Mouse (Mus musculus): Measurements from ENCODE around the gene Miga2.

Miga2 gene

DNA sequence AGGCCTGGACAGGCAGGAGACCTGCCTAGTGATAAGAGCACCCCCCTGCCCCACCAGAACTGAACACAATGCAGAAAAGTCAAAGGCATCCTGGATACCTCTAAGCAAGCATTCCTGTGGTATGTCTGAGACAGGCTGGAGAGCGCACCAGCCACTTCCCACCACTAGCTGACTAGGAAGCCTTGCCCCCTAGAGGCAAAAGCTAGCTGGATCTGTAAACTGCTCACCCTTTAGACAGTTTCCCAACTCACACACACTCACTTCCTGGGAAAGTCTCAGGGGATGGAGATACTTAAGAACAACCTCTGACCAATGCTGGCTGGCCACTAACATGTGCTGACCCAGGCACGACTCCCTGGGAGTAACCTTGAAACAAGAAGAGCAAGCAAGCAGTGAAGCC lies 12.9 kb upstream of the Miga2 start:
- ChIA-PET POLR2A (interaction anchor here in 2 of 4 experiments (0.6 to 2.1 kb wide), 9 partner anchors 9 to 303 kb away, joined by 3 to 8 read pairs (median 3); partner anchors contain the start of genes Miga2 (in 1 of the 2) and Wdr34 (in 1 of the 2)), CTCF (interaction anchor here in 3 of 4 experiments (0.6 to 2.2 kb wide), 8 partner anchors 10 to 1048 kb away, joined by 3 to 6 read pairs (median 3); partner anchors contain the start of gene Miga2 (in 2 of the 3))

DNA sequence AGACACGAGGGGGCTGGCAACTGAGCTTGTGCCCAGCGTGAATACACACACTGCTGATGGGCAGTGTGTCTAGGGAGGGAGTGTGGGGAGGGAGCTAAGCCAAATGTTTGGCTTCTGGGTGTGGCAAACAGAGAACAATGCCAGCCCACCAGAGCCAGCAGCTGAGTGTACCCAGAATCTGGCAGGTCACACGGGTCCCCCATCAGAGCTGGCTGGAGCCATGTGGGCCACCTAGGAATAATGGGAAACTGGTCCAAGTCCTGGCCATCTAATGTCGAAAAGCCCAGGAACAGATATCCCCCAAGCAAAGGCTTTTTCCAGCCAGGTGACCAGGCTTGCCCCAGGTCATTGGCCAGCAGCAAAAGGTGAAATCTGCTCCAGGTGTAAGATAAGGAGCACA lies 8.2 kb upstream of the Miga2 start:
- POLR2A ChIA-PET: interaction anchor here (0.6 to 4.8 kb wide), 13 partner anchors 7 to 293 kb away, joined by 3 to 30 read pairs (median 4); partner anchors contain the start of genes Endog (in 1 of the 4) and Miga2 (in 1 of the 4)
- CTCF ChIA-PET: interaction anchor here in 1 of 4 experiments (1.0 kb wide), 1 partner anchor 465 kb away, joined by 3 read pairs; no protein-coding TSS in a partner anchor

DNA sequence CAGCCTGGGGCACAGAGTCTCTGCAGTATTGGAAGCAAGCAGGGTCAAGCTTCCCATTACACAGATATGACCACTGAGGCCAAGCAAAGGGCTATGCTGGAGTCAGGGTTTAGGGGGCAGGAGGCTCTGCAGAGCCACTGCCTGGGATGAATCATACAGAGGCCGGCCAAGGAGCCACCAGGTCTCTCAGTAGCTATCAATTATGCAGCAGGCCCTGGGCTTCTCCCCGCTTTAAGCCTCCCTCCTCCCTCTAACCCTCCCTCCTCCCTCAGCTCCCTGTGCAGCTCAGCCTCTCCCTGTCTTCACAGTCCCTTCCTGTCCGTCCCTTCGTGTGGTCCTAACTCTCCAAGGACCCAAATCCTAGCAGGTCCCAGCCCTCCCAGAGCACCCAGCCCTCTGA lies 7.8 kb upstream of the Miga2 start:
- POLR2A ChIA-PET: interaction anchor here (0.6 to 4.8 kb wide), 16 partner anchors 8 to 294 kb away, joined by 3 to 30 read pairs (median 4); partner anchors contain the start of genes Endog (in 1 of the 4) and Miga2 (in 1 of the 4)
- CTCF ChIA-PET: no interaction called here

DNA sequence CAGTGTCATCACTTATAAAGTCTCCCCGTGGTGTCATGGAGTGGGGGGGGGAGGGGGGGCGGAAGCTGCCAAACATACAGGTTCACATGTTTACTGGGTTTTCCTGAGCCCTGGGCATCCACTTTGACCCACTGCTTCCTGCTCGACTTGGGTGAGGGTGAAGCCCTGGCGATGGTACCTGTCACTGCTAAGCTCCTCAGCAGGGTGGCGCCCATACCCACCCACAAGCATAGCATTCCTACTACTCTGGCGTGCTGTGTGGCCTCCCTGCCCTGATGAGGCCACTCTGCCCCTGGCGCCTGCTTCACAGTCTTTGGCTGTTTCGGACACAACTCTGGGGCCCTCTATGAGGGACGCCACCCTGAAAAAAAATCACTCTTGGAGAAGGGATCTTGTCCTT lies 7.1 kb upstream of the Miga2 start:
- POLR2A ChIA-PET: interaction anchor here (0.5 to 4.8 kb wide), 14 partner anchors 8 to 294 kb away, joined by 3 to 30 read pairs (median 5); partner anchors contain the start of gene Endog (in 1 of the 4)
- CTCF ChIA-PET: no interaction called here

DNA sequence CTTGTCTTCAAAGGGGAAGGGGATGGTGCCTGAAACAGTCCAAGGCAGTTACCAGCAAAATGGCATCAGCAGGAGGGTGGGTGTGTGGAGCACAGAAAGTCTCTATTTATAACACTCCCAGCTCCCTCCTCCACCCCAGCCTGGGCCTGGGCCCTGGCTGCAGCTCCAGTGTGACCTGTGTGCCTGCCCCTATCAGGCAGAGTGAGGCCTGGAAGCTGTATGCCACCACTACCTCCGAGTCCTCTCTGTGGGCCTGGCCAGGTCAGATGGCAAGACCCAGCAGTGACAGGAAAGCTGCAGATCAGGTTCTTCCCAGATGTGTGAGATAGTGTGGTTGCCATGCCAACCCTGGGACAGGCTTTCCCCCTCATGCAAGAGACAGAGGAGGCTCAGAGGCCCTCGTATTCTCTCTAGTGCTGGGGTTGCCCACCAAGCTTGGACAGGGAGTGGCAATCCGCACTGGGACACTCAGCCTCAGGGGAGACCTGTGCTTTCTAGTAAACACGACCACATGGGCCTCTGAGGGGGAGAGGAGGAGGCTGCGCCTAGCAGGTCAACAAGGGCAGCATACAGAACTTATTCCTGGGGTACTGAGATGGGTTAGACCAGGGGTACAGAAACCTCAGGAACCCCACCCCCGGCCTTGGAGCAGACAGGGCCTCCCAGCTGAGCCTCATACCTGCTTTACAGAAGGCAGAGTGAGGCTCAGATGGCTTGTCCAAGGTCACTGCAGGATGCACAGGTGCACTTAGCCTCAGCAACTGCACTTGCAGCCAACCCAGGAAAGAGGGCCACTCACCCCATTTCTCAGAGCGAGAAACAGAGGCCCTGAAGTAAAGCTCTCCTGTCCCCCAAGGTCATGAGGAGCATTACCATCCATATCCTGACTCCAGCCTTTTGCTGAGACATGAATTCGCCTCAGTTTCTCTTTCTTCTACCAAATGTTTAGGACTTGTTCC lies 6.2 kb upstream of the Miga2 start:
- POLR2A ChIA-PET: interaction anchor here in 3 of 4 experiments (0.5 to 4.8 kb wide), 11 partner anchors 11 to 326 kb away, joined by 3 to 30 read pairs (median 3); partner anchors contain the start of genes Dolpp1 (in 1 of the 3), Endog (in 1 of the 3) and Kyat1 (in 1 of the 3)
- CTCF ChIA-PET: interaction anchor here in 1 of 4 experiments (0.5 kb wide), 1 partner anchor 1524 kb away, joined by 3 read pairs; no protein-coding TSS in a partner anchor

DNA sequence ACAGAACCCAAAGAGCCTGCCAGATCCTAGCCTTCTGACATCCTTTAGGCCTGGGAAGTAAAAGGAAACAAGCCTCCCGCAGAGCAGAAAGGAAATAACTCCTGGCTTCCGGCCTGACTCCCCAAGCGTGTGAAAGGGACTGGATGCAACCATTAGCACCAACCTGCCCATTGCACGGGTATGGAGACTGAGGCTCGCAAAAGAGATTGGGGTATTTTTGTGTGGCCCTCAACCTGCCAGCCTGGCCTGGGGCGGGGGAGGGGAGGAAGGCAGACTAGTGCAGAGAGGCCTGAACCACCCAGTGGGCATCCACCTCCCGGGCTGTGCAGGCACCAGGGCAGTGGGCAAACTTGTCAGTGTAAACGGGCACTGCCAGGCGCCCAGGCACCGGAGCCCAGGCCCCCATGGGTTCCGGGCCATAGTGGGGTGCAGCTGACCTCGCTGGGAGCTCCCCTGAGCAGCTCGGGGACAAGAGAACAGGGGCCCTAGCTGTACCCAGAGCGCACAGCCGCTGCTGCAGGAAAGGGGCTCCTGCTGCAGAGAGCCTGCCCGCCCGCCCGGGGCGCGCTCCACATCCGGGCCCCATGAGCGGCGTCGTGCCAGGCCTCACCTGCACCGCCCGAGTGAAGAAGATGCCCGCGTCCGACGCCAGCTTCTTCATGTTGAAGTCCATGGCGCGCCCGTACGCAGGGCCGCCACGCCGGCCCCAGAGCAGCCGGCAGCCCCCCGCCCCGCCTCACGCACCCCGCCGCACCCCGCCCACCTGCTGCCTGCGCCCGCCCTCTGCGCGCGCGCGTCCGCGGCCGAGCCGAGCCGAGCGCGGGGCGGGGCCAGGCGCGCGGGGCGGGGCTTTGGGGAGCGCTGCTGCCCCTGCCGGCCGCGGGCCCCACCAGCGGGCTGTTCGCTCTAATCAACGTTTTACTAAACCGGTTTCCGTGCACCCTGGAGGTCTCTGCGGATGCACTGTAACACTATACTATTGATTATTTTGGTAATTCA lies 5.2 kb upstream of the Miga2 start, which contains the start of gene Sh3glb2:
TSS of gene Sh3glb2 (minus strand) at position 805 of the 999 bp plus-strand sequence.
- ChIA-PET CTCF (interaction anchor here in 2 of 4 experiments (0.6 to 1.0 kb wide), 2 partner anchors 22 to 562 kb away, joined by 3 to 4 read pairs; no protein-coding TSS in a partner anchor), POLR2A (interaction anchor here in 2 of 4 experiments (0.6 to 4.8 kb wide), 9 partner anchors 12 to 327 kb away, joined by 3 to 30 read pairs (median 3); partner anchors contain the start of genes Dolpp1 (in 1 of the 2), Endog (in 1 of the 2) and Ier5l (in 1 of the 2))

DNA sequence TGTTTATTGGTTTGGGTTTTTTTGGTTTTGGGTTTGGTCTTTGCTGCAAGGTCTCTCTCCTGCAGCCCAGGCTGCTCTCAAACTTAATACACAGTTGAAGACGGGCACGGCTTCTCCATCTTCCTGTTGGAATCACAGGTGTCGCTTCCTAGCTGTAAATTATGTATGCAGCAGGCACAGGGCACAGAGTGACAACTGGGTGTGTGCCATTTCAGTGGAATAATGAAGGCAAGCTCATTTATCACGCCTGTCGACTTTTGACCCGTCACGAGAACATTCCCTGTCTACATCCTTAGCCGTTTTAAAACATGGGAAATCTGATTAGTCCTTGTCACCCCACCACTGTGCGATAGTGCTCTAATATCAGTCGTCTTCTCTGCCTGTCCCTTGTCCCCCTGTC lies 3.4 kb upstream of the Miga2 start:
- POLR2A ChIA-PET: interaction anchor here in 3 of 4 experiments (0.6 to 1.6 kb wide), 8 partner anchors 10 to 300 kb away, joined by 3 to 5 read pairs (median 4); partner anchors contain the start of gene Endog (in 2 of the 3)
- CTCF ChIA-PET: interaction anchor here in 1 of 4 experiments (0.7 to 1.2 kb wide), 2 partner anchors 62 to 708 kb away, joined by 4 to 5 read pairs; no protein-coding TSS in a partner anchor

DNA sequence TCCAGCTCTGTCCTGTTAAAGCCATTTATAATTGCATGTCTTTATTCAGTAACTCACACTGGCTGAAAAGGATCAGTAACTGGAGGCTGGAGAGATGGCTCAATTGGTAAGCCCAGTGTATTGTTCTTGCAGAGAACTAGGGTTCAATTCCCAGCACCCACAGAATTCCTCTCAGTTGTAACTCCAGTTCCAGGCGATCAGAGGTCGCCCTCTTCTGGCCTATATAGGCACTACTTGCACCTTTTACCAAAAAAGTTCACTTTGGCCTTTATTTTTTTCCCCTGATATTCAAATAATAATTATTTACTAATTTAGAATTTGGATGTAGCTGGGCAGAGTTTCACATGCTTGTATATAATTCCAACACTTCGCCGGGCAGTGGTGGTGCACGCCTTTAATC lies 1.2 kb upstream of the Miga2 start:
- CTCF ChIA-PET: interaction anchor here in 3 of 4 experiments (0.6 to 1.4 kb wide), 7 partner anchors 19 to 937 kb away, joined by 3 to 6 read pairs (median 4); partner anchors contain the start of gene Spout1 (in 1 of the 3)
- POLR2A ChIA-PET: interaction anchor here in 2 of 4 experiments (0.7 to 3.9 kb wide), 18 partner anchors 8 to 295 kb away, joined by 3 to 21 read pairs (median 4); partner anchors contain the start of genes Dolpp1 (in 2 of the 2), Crat (in 1 of the 2), Endog (in 1 of the 2) and Kyat1 (in 1 of the 2)

DNA sequence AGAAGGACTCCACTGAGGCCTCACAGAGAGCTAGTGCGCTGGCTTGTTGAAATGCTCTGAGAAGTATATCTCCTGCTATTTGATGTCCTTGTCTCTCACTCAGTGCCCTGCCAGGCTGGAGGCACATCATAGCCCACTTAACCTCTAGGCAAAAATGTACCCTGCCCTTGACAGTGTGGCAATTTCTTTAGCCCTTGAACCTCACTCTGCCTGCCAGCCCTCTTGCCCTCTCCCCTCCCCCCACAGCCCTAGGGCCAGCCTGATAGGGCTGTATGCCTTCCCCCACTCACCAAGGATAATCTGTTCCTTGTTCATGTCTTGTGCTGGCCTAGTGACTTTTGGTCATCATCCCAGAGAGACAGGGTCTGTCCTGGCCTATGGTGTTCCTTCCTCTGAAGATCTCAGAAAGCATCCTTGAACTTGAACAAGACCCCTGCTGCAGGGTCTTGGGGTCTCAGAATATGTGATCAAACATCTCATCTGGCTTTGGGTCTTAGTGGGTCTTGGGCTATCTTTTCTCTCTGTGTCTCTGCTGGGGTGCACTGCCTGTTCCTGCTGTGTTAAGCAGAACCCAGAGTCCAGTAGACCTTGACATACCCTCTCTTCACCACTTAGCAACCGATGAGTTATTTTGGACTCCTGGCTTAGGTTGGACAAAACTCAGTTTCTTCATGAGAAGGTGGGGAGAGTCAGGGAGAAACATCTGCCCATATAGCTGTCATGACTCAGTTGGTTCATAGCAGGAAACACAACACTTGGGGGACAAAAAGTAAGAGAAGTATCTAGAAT lies 1.4 kb downstream of the Miga2 start:
- ChIA-PET CTCF (interaction anchor here in 1 of 4 experiments (1.8 kb wide), 1 partner anchor 76 kb away, joined by 5 read pairs; no protein-coding TSS in a partner anchor), POLR2A (interaction anchor here in 2 of 4 experiments (1.0 to 3.9 kb wide), 12 partner anchors 8 to 78 kb away, joined by 3 to 20 read pairs (median 12); partner anchors contain the start of gene Dolpp1 (in 2 of the 2))

DNA sequence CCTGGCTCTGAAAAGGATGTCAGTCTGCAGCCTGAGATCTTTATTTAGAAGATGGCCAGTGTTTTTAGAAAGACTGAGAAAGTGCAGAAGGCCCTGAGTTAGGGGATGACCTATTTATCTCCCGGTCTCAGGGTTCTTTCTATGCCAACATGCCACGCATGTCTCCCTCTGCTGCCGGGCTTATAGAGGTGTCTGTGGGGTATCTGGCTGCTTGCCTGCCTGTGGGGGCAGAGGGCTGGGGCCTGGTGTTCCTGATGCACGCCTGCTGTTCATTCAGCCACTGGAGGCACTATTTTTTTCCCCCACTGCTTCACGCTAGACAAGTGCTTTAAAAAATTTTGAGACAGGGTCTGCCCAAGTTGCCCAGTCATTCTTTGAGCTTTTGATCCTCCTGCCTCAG lies 2.2 kb downstream of the Miga2 start:
- ChIA-PET CTCF (interaction anchor here in 1 of 4 experiments (0.8 kb wide), 1 partner anchor 178 kb away, joined by 3 read pairs; no protein-coding TSS in a partner anchor), POLR2A (interaction anchor here in 1 of 4 experiments (1.4 to 1.7 kb wide), 2 partner anchors 11 to 24 kb away, joined by 4 to 6 read pairs; no protein-coding TSS in a partner anchor)

DNA sequence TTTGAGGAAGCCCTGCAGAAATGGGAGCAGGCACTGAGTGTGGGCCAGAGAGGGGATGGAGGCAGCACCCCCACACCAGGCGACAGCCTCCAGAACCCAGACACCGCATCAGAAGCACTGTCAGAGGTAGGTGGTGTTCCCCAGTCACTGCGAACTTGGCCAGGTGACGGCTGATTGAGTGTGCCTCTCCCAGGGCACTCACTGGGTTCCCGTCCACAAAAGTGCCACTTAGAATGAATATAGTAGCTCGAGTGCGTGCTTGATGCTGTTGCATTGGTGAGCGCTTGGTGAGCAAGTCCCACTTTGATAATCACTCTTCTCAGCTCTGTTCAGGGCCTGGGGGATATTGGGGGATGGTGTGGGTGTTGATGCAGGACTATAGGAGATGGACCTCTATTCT lies 7.5 kb downstream of the Miga2 start:
- CTCF ChIA-PET: interaction anchor here in 1 of 4 experiments (0.7 kb wide), 1 partner anchor 15 kb away, joined by 5 read pairs; no protein-coding TSS in a partner anchor
- POLR2A ChIA-PET: interaction anchor here in 2 of 4 experiments (0.6 to 1.8 kb wide), 4 partner anchors 14 to 43 kb away, joined by 3 to 4 read pairs (median 4); partner anchors contain the start of gene Crat (in 1 of the 2)

DNA sequence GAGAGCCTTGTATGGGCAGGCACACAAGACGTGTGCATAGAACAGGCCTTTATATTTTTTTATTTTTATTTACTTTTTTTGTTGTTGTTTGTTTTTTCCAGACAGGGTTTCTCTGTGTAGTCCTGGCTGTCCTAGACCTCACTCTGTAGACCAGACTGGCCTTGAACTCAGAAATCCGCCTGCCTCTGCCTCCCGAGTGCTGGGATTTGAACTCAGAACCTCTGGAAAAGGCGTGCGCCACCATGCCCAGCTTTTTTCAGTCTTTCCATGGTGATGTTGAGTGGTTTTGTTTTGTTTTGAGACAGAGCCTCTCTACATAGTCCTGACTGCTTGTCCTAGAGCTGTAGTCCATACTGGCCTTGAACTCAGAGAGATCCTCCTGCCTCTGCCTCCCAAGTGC lies 8.7 kb downstream of the Miga2 start:
- POLR2A ChIA-PET: interaction anchor here in 3 of 4 experiments (0.6 to 3.5 kb wide), 8 partner anchors 8 to 290 kb away, joined by 3 to 15 read pairs (median 3); partner anchors contain the start of genes Crat (in 1 of the 3), Dolpp1 (in 1 of the 3) and Miga2 (in 1 of the 3)
- CTCF ChIA-PET: no interaction called here

DNA sequence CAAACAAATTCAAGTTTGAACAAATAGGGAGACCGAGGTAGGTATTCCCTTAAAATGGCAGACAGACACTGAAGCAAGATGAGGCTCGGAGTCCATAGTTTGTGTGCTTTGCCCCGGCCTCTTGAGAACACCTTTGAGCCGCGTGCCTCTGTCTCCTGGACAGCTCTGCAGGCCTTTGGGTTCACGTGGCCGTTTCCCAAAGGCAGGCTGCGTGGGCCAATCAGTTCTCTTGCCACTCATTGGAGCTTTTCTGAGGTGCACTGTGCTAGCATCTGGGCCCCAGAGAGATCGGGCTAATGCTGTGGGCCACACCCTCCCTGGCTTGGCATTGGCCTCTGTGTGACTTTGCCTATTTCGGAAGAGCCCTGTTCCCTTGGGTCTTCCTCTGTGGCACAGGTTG lies 11.9 kb downstream of the Miga2 start:
- CTCF ChIA-PET: interaction anchor here in 1 of 4 experiments (0.5 kb wide), 1 partner anchor 15 kb away, joined by 7 read pairs; no protein-coding TSS in a partner anchor

DNA sequence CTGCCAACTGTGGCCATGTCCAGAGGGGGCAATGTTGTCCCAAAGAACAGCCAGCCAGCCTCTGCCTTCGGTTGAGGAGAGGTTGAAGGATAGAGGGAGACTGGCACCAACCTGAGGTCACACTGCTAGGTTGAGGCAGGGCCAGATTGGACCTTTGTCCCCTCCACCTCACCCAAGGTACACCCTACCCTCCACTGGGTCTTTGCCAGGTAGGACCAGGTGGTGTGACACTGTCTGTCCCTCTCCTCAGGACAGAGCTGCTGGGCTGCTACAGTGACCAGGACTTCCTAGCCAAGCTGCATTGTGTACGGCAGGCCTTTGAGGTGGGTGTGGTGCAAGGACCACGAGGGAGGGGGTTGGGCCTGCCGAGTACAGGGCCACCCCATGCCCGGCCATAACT lies 13.7 kb downstream of the Miga2 start:
- CTCF ChIA-PET: interaction anchor here in 1 of 4 experiments (1.5 kb wide), 1 partner anchor 58 kb away, joined by 5 read pairs; no protein-coding TSS in a partner anchor
- POLR2A ChIA-PET: interaction anchor here in 1 of 4 experiments (1.1 to 1.4 kb wide), 2 partner anchors 10 kb away, joined by 3 to 4 read pairs; no protein-coding TSS in a partner anchor

More for the DNA sequence above, 11.9 kb downstream of the Miga2 start:
- POLR2A ChIA-PET: interaction anchor here in 3 of 4 experiments (0.7 to 2.9 kb wide), 8 partner anchors 8 to 40 kb away, joined by 3 to 17 read pairs (median 4); partner anchors contain the start of genes Crat (in 1 of the 3), Dolpp1 (in 1 of the 3), Miga2 (in 1 of the 3) and Ptpa (in 1 of the 3)

DNA sequence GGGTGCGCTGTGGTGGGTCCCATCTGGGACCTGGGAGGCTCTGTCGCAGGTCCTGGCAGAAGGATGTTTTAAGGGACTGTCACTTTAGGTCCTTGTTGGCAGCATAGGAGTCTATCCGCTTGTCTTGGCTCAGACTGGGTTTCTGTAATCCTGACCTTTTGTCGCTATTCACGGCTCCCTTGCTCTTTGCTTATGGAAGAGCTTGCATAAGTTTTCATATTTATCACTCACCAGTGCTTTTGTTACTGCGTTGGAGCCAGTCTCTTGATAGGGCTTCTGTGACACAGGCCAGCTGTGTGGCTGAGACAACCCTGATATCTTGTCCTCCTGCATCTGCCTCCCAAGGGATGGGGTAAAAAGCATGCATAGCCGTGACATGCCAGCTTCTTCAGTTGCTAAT lies 15.3 kb downstream of the Miga2 start:
- ChIA-PET CTCF (interaction anchor here in 1 of 4 experiments (1.2 kb wide), 1 partner anchor 15 kb away, joined by 4 read pairs; the partner anchor contains the start of gene Miga2), POLR2A (interaction anchor here in 2 of 4 experiments (0.8 to 1.5 kb wide), 4 partner anchors 10 to 33 kb away, joined by 3 read pairs; no protein-coding TSS in a partner anchor)

All from embryonic stem cell, embryonic (primary cell).